Mouse (Mus musculus) MEL (cell line): ENCODE measurements at regions not wholly inside any gene's neighbourhood (a gene's known extent, or its start where the extent isn't known, plus 50 kb on each side); places are given as distances from the start of the nearest gene placed in this dataset.

Experiments used
- CTCF ChIP-seq, 3 experiments: IDR thresholded peaks in 2 of 3; conservative IDR thresholded peaks in 1 of 3; 2 replicates each; pipeline ENCODE4 v1.5.1; 2011 to 2012; ENCODE audit warnings: low read length in 3 of 3, low read depth in 2 of 3, mild to moderate bottlenecking in 2 of 3, improper control_type of control experiment in 1 of 3, inconsistent platforms in 1 of 3, mixed read lengths in 1 of 3, moderate library complexity in 1 of 3; ENCODE audit not compliant: control insufficient read depth in 1 of 3, insufficient read depth in 1 of 3, poor library complexity in 1 of 3, severe bottlenecking in 1 of 3
- TCF12 ChIP-seq: IDR thresholded peaks from 2 replicates; pipeline ENCODE4 v1.6.1; 2014; ENCODE audit warnings: low read depth, mild to moderate bottlenecking, inconsistent platforms, low read length, improper control_type of control experiment, moderate library complexity

DNA sequence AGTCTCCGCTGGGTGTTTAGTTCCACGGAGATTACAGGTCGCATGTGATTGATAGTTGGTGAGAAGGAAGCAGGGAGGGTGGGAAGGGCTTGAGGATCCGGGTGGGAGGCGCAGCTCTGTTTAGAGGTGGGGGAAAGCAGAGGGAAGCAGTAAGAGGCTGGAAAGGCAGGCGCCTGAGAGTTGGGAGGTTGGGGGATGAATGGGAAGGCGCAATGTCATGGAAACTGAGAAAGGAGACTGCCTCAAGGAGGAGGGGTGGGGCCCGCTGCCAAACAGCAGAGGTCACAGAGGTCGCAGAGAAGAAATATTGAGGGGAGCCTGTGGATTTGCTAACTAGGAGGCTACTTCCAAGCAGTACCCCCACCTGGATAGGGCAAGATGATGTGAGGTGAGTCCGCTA is 96.5 kb upstream of the Pax2 start:
- TF ChIP-seq TCF12, result no peak
- no peak for TF ChIP-seq CTCF (IDR thresholded peaks at IDR 0.05 in 2 of 3, conservative IDR thresholded peaks at IDR 0.05 in 1 of 3; ENCODE audit: control insufficient read depth in 1 of 3, insufficient read depth in 1 of 3, low read depth in 2 of 3, low read length in 3 of 3, poor library complexity in 1 of 3, severe bottlenecking in 1 of 3)
